Mouse (Mus musculus): ENCODE data around the gene Tfap2e. TPM values are rescaled to one million over a fixed set of nuclear protein-coding genes. Genes with fewer than 3 reads are reported as not detected.

Gene Tfap2e
- total RNA-seq (2021), result not detected
- long read RNA-seq, experiment 1, result 0 reads
- long read RNA-seq, experiment 2, result 0 reads

DNA sequence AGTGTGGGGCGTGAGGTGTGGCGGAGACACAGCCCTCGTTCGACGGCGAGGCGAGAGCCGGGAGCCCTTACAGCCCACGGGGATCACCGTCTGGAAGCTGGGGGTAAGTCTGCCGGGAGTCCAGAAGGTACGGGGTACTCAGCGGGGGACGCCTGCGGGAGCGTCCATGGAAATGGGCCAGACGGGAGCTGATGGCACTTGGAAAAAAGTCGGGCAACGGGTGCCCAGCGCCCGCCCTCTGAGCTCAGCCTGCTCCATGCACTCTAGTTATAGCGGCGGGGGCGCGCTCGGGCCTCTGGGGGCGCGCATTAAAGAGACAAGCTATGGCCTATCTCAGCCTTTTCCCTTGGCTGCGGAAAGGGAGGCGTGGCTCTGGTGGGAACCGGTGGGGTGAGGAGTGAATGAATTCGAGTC, at the start of gene Tfap2e:
TSS of gene Tfap2e (minus strand) at position 240 of the 414 bp plus-strand sequence.
- DNase-seq, result peak; percentile 34

DNA sequence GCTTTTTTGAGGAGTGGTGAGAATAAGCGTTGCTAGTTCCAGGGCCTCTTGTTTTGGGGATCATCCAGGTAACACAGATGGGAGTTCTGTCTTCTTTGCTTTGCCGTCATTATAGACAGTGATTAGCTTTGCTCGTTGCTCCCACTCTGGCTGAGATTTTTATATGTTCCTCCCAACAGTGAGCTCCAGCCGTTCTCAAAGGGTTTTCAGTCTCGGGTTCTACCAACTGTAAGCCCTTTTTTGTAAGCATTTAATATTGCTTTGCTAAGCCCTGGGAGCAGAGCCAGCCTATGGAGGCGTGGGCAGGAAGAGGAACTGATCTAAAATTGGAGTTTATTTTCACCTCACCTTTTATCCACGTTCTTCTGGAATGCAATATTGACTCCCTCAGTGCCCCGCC, 47.0 kb upstream of the Tfap2e start:
- intact Hi-C loops (cut with DNase I; ENCODE audit: low total_unique reads), result no loop called here
- no peak for DNase-seq

More for the DNA sequence above, at the start of gene Tfap2e:
- intact Hi-C loops (cut with DNase I; ENCODE audit: low total_unique reads), result no loop called here

DNA sequence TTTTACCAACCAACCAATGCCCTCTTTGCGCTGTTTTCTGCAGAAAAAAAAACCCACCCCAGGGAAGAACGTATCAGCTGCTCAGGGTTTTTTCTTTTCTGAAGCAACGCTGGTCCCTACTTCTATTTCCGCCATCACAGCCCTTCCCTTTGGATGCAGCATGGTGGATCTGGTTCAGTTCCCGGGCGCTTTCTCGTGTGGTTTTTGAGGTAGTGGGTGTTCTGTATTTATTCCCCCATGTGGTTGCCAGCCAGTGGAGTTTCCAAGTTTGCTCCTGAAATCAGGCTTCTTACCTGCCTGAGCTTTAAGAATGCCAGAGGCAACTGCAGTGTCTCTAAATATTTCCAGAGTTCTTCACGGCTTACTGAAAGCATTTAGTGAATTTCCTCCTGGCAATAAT, 46.5 kb upstream of the Tfap2e start:
- intact Hi-C loops (cut with DNase I; ENCODE audit: low total_unique reads), result no loop called here
- no peak for DNase-seq

DNA sequence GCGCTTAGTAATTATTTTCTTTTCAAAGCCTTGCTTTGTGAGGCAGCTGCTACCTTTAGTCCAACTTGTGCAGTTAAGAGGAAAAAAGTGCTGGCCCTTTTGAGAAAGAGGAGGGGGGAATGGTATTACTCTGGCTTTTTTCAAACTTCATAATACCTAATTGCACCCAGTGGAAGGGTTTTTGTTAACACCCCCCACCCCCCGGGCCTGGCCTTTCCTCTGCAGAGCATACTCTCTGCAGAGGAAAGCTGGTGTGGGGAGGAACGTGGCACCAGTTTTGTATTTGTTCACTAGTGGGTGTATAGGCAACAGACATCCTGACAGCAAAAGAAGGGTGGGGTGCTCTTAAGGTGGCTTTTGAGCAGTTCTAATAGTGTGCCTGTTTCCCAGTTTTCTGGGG, 45.8 kb upstream of the Tfap2e start:
- intact Hi-C loops (cut with DNase I; ENCODE audit: low total_unique reads), result no loop called here
- no peak for DNase-seq

DNA sequence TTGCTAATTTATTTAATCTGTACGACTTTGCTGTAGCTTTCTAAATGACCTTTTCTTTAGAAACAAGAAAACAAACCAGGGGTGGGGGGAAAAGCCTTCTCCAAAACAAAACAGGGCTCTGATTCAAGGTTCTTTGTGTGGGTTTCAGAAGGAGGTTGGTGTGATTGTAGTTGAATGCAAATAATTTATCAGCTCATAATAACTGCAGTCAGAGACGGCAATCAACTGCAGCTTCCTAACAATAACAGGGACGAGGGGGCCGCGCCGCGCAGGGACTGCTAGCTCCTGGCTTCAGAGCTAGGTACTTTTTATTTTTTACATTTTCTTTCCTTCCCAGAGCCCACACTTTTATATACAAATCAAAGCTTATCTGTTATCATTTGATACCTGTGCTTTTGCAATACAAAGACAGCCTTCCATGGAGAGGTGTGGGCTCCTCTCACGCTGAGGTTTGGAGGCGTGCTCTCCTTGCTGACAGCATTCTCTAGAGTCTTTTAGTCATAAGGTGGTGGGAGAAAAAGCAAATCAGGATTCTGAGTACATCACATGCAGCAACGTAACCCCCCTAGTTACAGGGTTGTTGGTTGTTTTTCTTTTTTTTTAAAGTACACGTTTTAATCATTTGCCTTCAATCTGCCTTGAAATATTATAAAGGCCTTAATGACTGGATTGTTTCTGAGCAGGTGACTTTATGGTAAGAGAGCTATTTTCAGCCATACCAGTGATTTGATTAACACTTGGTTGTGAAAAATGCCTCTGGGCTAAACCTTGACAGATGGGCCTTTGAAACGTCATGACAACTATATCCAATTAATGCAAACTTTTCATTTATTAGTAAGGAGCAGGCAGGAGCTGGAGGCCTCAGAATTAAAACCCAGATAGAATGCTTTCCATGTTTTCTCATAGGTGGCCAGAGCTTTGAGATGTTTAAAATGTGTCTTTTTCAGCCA, 44.1 kb upstream of the Tfap2e start:
- intact Hi-C loops (cut with DNase I; ENCODE audit: low total_unique reads), result no loop called here
- DNase-seq, result no peak

DNA sequence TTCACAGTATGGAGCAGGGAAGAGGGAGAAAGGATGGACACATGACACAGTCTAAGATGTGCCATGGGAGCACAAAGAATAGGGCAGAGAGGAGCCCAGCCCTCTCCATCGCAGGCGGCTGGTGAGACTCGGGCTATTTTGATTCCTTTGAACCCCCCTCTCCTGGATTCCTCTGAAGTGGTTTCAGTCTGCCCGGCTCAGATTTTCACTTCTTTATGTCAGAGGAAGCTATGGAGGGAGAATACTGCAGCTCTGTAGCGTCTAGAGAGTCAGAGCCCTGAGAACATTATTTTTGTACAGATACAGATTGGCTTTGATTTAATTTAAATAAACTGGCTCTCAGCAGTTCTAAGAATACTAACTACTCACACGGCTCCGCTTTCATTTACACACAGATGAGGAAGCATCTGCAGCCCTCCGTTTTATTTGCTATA, 43.1 kb upstream of the Tfap2e start:
- intact Hi-C loops (cut with DNase I; ENCODE audit: low total_unique reads), result no loop called here
- no peak for DNase-seq

DNA sequence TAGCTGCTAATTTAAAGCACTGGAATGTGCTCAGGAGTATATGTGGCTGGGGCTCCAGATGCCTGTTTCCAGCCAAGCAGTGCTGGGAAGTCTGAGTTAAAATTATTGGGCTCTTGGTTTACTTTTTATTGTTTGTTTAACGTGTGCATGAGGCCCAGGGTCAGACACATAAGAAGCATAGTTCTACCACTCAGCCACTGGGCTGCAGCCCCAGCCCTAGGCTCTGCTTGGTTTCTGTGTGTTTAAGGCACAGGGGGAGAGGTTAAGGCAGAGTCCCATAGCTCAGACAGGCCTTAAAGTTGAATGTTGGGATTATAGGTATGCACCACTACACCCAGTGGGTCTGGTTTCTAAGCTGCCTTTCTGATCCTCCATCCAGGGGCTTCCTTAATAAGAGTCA, 39.1 kb upstream of the Tfap2e start:
- intact Hi-C loops (cut with DNase I; ENCODE audit: low total_unique reads), result no loop called here
- DNase-seq, result no peak

DNA sequence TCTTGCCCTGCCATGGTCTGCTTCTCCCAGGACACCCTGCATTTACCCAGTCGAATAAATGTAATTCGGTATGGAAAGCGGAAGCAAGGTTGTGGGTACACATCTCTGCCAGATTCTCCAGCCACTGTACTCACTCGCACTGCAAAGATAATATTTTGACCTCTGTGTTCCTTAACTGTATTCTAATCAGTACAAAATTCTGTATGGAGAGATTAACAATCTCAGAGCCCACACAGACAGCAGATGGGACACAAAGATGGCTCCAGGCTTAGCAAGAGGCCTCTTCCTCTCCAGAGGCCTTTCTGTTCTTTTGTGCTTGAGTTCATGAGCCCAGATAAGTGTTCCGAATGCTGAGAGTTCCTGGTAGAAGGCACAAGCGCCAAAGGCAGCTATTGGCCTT, 37.8 kb upstream of the Tfap2e start:
- intact Hi-C loops (cut with DNase I; ENCODE audit: low total_unique reads), result no loop called here
- DNase-seq, result no peak

DNA sequence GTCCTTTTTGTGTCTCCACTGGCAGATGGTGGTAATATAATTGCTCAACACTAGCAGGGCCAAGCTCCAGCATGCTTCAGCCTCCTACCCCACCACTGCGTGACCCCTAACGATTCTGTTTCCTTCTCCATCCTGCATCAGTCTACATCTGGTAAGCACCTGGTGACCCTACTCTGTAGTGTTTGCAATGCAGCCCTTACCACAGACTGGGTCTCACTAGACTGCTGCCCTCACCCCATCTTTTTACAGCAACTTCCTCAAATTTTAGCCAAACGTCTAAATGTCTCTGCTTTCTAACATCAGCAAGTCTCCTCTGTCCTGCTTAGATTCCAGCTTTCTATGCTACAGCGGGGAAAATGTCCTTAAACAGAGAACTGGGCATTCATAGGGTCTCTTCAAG, 34.8 kb upstream of the Tfap2e start:
- DNase-seq, result no peak
- intact Hi-C loops (cut with DNase I; ENCODE audit: low total_unique reads), result no loop called here

DNA sequence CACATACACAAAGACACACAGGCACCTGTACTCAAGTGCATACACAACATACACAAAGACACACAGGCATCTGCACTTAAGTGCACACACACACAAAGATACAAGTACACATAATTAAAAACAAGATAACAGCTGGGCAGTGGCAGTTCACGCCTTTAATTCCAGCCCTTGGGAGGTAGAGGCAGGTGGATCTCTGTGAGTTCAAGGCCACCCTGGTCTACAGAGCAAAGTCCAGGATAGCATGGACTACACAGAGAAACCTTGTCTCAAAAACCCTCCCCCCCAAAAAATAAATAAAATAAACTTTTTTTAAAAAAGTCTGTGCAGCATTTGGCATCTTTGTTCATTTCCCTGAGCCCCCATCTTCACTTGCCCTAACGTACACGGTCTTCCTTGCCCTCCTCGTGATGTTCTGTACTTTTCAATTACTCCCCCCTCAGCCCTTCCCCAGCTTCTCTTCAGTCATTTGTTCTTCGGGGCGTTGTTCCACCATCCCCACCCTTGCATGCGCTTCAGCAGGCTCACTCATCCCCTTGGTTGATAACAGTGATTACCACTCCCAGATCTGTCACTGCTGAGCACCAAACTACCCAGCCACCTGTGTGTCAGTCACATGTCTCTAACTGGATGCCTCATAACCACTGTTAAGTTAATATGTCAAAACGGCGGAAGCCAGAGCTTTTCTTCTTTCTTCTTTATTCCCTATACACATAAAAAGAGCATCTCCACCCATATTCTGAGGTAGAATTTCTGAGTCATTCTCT, 33.9 kb upstream of the Tfap2e start:
- intact Hi-C loops (cut with DNase I; ENCODE audit: low total_unique reads), result no loop called here
- DNase-seq, result no peak

DNA sequence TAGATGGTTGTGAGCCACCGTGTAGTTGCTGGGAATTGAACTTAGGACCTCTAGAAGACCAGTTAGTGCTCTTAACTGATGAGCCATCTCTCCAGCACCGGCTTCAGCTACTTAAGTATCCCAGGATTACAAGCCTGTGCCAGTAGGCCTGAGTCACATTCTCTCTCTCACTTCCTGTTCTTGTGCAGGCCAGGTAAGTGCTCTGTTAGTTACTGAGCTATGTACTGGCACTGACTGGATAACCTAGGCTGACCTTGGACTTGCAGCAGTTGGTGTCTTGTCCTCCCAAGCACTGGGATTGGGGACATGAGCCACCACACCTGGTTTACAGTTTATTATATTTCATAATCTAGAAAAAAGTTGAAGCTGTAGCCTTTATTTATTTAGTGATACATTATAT, 27.4 kb upstream of the Tfap2e start:
- intact Hi-C loops (cut with DNase I; ENCODE audit: low total_unique reads), result no loop called here

DNA sequence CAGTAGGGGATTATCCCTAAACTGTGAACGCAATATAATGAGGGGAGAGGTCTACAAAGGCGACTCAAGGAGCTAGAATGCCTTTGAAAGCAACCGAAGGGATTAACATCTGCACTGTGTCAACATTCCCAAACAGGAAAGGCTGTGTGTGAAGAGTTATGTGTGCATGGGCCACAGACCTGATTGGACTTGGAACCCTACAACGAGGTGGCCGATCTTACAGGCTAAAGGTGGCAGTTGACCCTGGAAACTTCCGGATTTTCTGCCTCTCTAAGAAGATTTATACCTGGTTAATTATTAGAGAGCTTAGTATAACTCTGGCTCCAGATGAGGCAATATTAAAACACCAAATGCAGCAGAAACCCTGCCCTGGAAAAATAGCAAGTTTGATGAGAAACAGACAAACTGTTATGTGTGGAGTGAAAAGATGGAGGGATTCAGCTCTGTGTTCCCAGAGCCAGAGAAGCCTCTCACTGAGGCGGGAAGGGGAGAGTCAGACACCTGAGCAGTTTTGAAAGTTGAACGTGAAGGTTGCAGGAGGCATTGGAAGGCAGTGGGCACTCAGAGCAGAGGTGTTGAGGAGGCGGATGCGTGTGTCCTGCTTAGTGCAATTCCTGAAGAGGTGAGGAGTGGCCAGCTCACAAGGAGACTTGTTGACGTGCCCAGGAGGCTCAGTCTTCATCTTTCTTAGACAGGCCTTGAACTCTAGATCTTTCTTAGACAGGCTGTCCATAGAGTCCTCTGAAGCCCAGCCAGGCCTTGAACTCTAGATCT, 26.7 kb upstream of the Tfap2e start:
- intact Hi-C loops (cut with DNase I; ENCODE audit: low total_unique reads), result no loop called here
- no peak for DNase-seq

More for the DNA sequence above, 27.4 kb upstream of the Tfap2e start:
- no peak for DNase-seq

DNA sequence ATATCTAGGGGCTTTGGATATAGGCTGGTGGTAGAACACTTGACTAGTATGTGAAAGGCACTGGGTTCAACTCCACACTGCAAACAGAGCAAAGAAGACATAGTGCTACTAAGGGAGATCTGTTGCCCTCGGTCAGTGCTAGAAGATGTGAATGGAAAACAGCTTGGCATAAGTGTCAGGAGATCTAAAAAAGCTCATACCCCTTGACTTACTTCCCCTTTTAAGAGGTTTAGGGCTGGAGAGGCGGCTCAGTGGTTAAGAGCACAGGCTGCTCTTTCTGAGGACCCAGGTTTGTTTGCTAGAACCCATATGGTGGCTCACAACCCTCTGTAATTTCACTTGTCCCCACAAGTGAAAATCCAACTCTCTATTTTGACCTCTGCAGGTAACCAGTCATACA, 23.4 kb upstream of the Tfap2e start:
- intact Hi-C loops (cut with DNase I; ENCODE audit: low total_unique reads), result no loop called here
- DNase-seq, result no peak

DNA sequence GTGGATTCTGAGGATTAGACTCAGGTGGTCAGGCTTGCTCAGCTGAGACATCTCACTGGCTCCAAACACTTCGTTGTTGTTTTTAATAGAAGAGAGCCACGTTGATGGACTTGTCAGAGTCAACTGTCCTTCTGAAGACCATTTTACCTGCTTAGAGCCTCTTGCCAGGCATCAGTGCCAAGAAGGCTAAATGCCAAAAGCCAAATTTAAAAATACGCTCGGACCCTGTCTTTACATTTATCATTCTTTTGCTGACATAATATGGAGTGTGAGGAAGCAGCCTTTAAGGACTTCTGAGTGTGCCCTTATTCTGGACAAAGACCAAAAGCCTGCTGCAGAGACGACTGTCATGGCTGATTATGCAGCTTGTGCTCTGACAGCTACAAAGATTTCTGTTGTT, 22.3 kb upstream of the Tfap2e start:
- intact Hi-C loops (cut with DNase I; ENCODE audit: low total_unique reads), result no loop called here
- no peak for DNase-seq

DNA sequence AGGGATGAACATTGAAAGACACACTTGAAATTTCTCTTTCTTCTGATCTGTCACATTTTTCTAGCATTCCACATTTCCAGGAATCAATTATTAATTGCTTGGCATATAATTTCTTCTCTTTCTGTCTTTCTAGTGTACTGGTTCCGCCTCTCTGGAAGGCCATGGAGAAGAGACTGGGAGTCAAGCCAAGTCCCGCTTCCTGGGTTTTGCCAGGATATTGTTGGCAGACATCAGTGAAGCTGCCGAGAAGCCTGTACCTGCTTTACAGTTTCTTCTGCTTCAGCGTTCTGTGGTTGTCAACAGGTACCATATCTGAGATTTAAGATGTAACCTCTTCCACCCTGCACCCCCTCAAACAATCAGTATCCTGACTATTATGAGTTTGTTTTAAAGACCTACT, 20.7 kb upstream of the Tfap2e start:
- no peak for DNase-seq
- intact Hi-C loops (cut with DNase I; ENCODE audit: low total_unique reads), result no loop called here

DNA sequence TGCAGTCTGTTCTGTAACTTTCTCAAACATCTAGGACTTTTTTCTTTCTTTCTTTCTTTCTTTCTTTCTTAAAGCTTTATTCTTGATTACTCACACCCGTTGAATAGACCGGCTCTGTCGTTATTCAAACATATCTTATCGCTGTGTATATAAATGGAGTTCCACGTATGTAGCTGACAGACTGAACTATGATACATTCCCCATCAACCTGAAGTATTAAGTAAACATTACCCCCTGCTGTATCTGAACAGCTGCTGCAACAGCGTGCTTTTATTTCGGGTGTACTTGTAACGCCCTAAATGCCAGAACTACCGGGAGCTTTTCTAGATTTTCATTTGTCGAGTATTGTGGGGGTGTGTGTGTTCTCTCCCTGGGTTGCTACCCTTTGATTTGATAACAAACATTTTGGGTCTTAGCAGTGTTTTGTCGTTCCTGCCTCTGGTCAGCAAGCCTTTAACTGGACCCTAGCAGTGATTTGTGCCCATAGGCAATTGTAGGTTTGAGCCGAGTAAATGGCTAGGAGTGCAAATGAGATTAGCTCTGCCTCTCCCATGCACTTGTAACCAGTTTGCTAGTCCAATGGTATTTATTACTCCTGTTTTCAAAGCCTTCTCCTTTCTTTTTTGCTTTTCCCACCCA, 18.8 kb upstream of the Tfap2e start:
- DNase-seq, result no peak
- intact Hi-C loops (cut with DNase I; ENCODE audit: low total_unique reads), result no loop called here

DNA sequence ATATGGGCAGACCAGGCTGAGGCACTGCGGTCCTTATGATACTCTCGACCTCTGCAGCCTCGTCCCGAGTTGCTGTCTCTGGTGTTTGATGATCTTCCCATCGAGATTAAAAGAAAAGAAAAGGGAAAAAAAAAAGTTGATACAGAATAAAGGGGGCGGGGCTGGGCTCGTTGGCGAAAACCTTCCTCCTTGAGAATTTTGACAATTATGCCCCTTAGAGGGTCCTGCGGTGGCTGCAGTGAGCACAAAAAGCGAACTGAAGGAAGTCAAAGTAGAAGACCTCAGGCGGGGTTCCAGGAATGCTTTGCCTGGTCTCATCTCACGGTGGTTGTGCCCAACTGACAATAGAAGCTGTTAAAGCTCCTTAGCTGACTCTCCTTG, 18.2 kb upstream of the Tfap2e start:
- no peak for DNase-seq
- intact Hi-C loops (cut with DNase I; ENCODE audit: low total_unique reads), result no loop called here

DNA sequence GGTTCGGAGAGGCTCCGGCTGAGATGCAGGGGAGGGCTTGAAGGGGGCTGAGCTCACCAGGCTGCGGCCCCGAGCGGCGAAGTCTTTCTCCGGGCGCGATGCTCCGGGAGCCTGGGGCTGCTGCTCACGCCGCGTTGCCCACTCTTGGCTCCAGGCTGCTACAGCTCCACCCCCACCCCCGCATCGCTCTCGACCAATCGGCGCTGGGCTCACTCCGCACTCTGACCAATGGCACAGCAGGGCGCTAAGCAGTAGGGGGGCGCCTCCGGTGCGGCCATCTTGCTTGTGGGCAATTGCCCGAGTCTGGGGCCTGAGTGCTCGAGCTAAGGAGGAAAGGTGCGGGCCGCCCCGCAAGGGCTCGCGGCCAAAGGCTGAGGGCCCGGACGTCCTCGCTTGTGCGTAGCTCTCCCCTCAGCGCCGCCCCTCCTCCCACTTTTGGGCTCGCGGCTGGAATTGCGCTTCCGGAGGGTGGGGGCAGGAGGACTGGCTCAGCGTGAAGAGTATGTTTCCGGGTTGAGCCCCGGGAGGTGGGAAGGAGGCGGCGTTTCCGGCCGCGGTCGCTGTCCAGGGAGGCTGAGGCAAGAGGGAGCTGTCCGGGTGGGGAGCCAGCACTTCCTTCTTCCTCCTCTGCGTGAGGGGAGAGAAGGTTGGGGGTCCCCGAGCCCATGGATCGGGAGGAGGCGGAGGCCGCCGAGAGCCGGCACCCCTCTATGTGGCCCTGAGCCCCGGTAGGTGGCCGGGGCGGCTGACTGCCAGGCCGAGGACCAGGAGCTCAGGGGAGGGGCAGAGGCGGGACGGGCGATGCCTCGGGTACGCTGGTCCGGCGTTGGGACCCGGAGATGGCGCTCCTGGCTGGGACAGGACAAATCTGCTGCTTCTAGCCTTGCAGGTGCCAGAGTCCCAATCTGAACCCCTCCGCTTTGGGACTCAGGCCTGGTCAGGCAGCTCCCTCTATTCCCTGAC, 17.5 kb upstream of the Tfap2e start, which contains the start of the genes Ncdn and AU040320:
TSS of gene Ncdn (minus strand) at position 171 of the 963 bp plus-strand sequence.
TSS of gene AU040320 (plus strand) at position 277 of the 963 bp plus-strand sequence.
- intact Hi-C loops (cut with DNase I; ENCODE audit: low total_unique reads), result no loop called here
- peak; percentile 95 for DNase-seq
